Mouse (Mus musculus) central nervous system, embryonic 18 days (tissue): ENCODE data around the gene Foxn1. TPM values are rescaled to one million over a fixed set of nuclear protein-coding genes. Genes with fewer than 3 reads are reported as not detected.

Source experiments
- polyA plus RNA-seq: library from polyadenylated mRNA; depleted of rRNA; stranded (reverse); fragments of >200 nt; gene quantifications from 2 replicates; pipeline ENCODE4 v1.2.3, GENCODE M21; 2012; rRNA removed

The Foxn1 gene
- polyA plus RNA-seq: not detected in 2 replicates

GRCm38 (mm10) chr11:78386508-78387043 lies at the start of gene Foxn1:
TSS of gene Foxn1 (minus strand) at chr11:78386558.

DNA sequence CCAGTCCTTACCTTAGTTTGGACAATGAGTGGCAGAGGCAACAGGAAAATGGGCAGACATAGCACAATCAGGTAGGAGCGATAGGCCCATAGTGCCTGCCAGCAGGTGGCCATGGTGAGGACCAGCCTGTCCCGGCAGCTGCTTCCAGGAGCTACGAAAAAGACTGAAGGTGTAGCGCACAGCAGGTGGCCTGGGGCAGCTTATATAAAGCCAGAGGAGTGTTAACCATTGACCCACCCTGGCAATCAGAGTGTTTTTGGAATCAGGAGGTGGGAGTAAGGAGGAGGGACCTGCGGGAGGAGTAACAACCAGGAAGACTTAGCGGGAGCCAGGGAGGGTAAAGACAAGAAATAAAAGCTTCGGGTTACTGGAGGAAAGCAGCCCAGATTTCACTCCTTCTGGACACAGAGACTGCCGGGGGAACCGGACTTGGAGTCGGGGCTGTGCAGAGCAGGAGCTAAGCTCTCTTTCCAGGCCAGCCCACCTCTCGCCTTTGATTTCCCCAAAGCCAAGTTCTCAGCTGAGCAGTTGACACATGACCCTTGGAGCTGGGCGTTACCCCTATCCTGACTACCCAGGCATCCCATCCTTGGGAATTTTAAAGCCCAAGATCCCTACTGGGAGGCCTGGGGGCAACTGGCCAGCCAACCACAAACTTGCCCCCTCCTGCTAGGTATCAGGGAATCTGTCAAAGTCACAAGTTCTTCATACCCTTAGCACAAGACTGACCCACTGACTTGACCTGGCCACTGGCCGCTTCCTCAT lies 35.9 kb upstream of the Foxn1 start, which contains the start of gene Slc13a2:
Gene Slc13a2, minus strand, starts transcription at position 163 of the 765 bp plus-strand sequence.

GRCm38 (mm10) chr11:78343381-78344327 lies 42.7 kb downstream of the Foxn1 start, which contains the start of gene Unc119:
TSS of gene Unc119 (plus strand) at chr11:78343482.

DNA sequence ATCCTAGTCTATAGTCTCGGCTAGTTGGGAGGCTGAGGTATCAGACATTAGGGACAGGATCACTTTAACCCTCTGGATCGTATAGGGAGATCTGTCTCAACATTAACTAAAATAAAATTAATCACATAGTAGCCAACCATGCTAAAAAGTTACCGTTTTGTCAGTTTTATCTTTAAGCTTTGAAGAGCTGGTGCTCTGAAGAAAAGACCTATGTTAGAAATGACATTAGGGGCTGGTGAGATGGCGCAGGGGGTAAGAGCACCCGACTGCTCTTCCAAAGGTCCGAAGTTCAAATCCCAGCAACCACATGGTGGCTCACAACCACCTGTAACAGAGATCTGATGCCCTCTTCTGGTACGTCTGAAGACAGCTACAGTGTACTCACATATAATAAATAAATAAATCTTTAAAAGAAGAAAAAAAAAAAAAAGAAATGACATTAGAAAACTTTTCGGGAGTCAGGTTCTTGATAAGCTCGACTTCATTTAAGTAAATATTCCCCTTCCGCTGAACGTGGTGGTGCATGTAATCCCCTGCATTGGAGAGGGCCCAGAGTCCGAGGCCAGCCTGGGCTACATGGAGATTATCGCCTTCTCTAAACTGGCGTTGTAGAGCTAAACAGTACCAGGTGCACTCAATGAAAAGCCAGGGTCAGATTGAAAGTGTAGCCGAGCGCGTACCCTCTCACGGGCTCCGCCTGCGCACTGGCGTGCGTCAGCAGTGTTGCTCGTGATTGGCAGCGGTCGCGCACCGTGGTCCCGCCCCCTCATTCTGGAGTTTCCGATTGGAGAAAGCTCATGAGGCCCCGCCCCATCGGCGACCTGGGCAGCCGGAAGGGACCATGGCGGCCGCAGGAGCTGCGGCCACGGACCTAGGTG lies 58.5 kb downstream of the Foxn1 start, which contains the start of gene Pigs:
Gene Pigs, plus strand, starts transcription at position 782 of the 878 bp plus-strand sequence.

GRCm38 (mm10) chr11:78322860-78323259 lies 63.5 kb downstream of the Foxn1 start, which contains the start of gene Aldoc:
TSS of gene Aldoc (plus strand) at chr11:78322968.

Other genes starting within 250 kb of the Foxn1 start
- gene Traf4, start 221.0 kb downstream of the Foxn1 start, polyA plus RNA-seq: 141 and 143 TPM in 2 replicates
- 9.7 and 10.5 TPM in 2 replicates for gene Nek8, start 209.9 kb downstream of the Foxn1 start, polyA plus RNA-seq
- gene Tlcd1, start 209.8 kb downstream of the Foxn1 start, polyA plus RNA-seq: 25.7 and 26.5 TPM in 2 replicates
- gene Rpl23a, start 203.0 kb downstream of the Foxn1 start, polyA plus RNA-seq: 2,315 and 2,382 TPM in 2 replicates
- gene Rab34, start 198.1 kb downstream of the Foxn1 start, polyA plus RNA-seq: 96.9 and 97.7 TPM in 2 replicates
- gene Proca1, start 193.2 kb downstream of the Foxn1 start, polyA plus RNA-seq: 1.9 and 2.1 TPM in 2 replicates
- 126 and 141 TPM in 2 replicates for gene Sdf2, start 140.8 kb downstream of the Foxn1 start, polyA plus RNA-seq
- gene Supt6, start 140.6 kb downstream of the Foxn1 start, polyA plus RNA-seq: 18.7 and 22.1 TPM in 2 replicates
- gene 2610507B11Rik, start 124.8 kb downstream of the Foxn1 start, polyA plus RNA-seq: 57.1 and 65.9 TPM in 2 replicates
- 0.26 and 0.44 TPM in 2 replicates for gene BC030499, start 95.7 kb downstream of the Foxn1 start, polyA plus RNA-seq
- 12.0 and 13.5 TPM in 2 replicates for gene Spag5, start 85.0 kb downstream of the Foxn1 start, polyA plus RNA-seq
- 166 and 179 TPM in 2 replicates for gene Aldoc, start 63.6 kb downstream of the Foxn1 start, polyA plus RNA-seq
- 56.9 and 57.1 TPM in 2 replicates for gene Pigs, start 58.1 kb downstream of the Foxn1 start, polyA plus RNA-seq
- gene Unc119, start 43.1 kb downstream of the Foxn1 start, polyA plus RNA-seq: 138 and 147 TPM in 2 replicates
- not detected in 2 replicates for gene Slc13a2, start 35.7 kb upstream of the Foxn1 start, polyA plus RNA-seq
- 11.6 and 12.1 TPM in 2 replicates for gene Slc46a1, start 79.1 kb upstream of the Foxn1 start, polyA plus RNA-seq
- gene Sarm1, start 111.2 kb upstream of the Foxn1 start, polyA plus RNA-seq: 39.2 and 43.0 TPM in 2 replicates
- 89.4 and 93.1 TPM in 2 replicates for gene Vtn, start 112.5 kb upstream of the Foxn1 start, polyA plus RNA-seq
- gene Sebox, start 116.9 kb upstream of the Foxn1 start, polyA plus RNA-seq: 0.28 and 0.30 TPM in 2 replicates
- 64.8 and 65.4 TPM in 2 replicates for gene Tmem199, start 125.6 kb upstream of the Foxn1 start, polyA plus RNA-seq
- 110 and 111 TPM in 2 replicates for gene Poldip2, start 125.6 kb upstream of the Foxn1 start, polyA plus RNA-seq
- gene Tnfaip1, start 149.8 kb upstream of the Foxn1 start, polyA plus RNA-seq: 52.8 and 53.0 TPM in 2 replicates
- 85.8 and 87.6 TPM in 2 replicates for gene Ift20, start 149.8 kb upstream of the Foxn1 start, polyA plus RNA-seq
- 15.8 and 17.2 TPM in 2 replicates for gene Tmem97, start 164.2 kb upstream of the Foxn1 start, polyA plus RNA-seq